Mouse (Mus musculus) embryonic facial prominence, embryonic 12.5 days (tissue): ENCODE measurements around the gene Ptges3. TPM values are rescaled to one million over a fixed set of nuclear protein-coding genes. Genes with fewer than 3 reads are reported as not detected.
"Not testable (repeated sequence)": the region's sequence is repeated elsewhere in the genome, so short reads cannot be mapped to it uniquely, and the experiment has no call there.

Source experiments
- ATAC-seq: fragments of 200-750 bp; cut with Nextera tagmentation; 2 replicates; pipeline ENCODE4 v1.8.0; 2017; ENCODE audit not compliant: insufficient number of reproducible peaks, insufficient read depth, low FRiP score, low TSS enrichment
- H3K27ac ChIP-seq: fragments of 300-500 bp; sonication (generic); 2 replicates; pipeline ENCODE4 v1.5.1; 2016; ENCODE audit warnings: mild to moderate bottlenecking
- H3K27me3 ChIP-seq: fragments of 300-500 bp; sonication (generic); 2 replicates; pipeline ENCODE4 v1.6.1; 2016; ENCODE audit warnings: mild to moderate bottlenecking, moderate library complexity
- H3K36me3 ChIP-seq: fragments of 300-500 bp; sonication (generic); 2 replicates; pipeline ENCODE4 v1.6.1; 2016; ENCODE audit warnings: mild to moderate bottlenecking
- H3K4me1 ChIP-seq: fragments of 300-500 bp; sonication (generic); 2 replicates; pipeline ENCODE4 v1.6.1; 2016
- H3K4me2 ChIP-seq: fragments of 300-500 bp; sonication (generic); replicated peaks from 2 replicates; pipeline ENCODE4 v1.6.1; 2016; ENCODE audit warnings: mild to moderate bottlenecking, moderate library complexity
- H3K4me3 ChIP-seq: fragments of 300-500 bp; sonication (generic); 2 replicates; pipeline ENCODE4 v1.5.1; 2016; ENCODE audit warnings: mild to moderate bottlenecking
- H3K9ac ChIP-seq: fragments of 300-500 bp; sonication (generic); 2 replicates; pipeline ENCODE4 v1.6.1; 2016; ENCODE audit warnings: mild to moderate bottlenecking, moderate library complexity
- H3K9me3 ChIP-seq: fragments of 300-500 bp; sonication (generic); 2 replicates; pipeline ENCODE4 v1.6.1; 2016; ENCODE audit warnings: mild to moderate bottlenecking, moderate library complexity
- WGBS: fragments of 180-500 bp; shearing (Covaris S2); methylation state at CpG from one replicate; pipeline ENCODE4 v1.1.7; 2016; 5-methylcytosine and 5-hydroxymethylcytosine counted together
- polyA plus RNA-seq: library from polyadenylated mRNA; unstranded; fragments of >200 nt; fragmentation: Nextera tagmentation; extraction: Ambion mirVana; gene quantifications from 2 replicates; pipeline ENCODE4 v1.2.1, GENCODE M21; 2016

Gene Ptges3
- polyA plus RNA-seq, 1 experiment from 2014 or later: 578 TPM

DNA sequence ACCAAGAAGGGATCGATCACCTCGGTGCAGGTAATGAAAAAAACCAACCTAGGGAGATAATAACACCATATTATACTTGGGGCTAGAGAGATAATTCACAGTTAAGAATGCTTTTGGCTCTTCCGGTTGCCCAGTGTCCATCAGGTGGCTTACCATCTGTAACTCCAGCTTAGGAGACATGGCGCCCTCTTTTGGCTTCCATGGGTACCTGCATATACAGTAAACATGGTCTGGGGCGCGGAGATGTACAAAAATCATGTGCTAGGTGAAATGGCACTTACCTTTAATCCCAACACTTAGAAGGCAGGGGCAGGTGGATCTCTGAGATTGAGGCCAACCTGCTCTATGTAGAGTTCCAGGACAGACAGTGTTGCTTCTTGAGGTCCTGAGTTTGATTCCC is 27.6 kb downstream of the Ptges3 start:
- Histone ChIP-seq H3K36me3 (peaks cover 63% of the 10 kb centered on the region), H3K4me1 (peaks cover 23% of the 10 kb centered on the region), H3K4me3 (no peak overlapping the region), H3K4me2 (no peak overlapping the region), H3K9ac (no peak overlapping the region), H3K27ac (no peak overlapping the region), H3K27me3 (no peaks in the 10 kb centered on the region), H3K9me3 (no peaks in the 10 kb centered on the region)
- no peak for ATAC-seq
- 79% methylated on average over 6 of the region's 6 CpGs for WGBS

DNA sequence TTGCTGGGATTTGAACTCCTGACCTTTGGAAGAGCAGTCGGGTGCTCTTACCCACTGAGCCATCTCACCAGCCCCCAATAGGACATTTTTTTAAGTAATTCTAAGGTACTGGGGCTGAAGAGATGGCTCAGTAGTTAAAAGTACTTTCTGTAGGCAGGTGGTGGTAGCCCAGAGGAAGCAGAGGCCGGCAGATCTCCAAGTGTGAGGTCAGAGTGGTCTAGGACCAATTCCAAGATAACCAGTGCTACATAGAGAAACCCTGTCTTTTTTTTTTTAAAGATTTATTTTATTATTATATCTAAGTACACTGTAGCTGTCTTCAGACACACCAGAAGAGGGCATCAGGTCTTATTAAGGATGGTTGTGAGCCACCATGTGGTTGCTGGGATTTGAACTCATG is 28.5 kb downstream of the Ptges3 start:
- not testable (repeated sequence) for H3K4me3 ChIP-seq, H3K4me2 ChIP-seq, H3K27ac ChIP-seq, ATAC-seq, H3K27me3 ChIP-seq, H3K9ac ChIP-seq, H3K9me3 ChIP-seq
- Histone ChIP-seq H3K36me3 (peaks cover 63% of the 10 kb centered on the region), H3K4me1 (peaks cover 27% of the 10 kb centered on the region)
- 78% methylated on average over 2 of the region's 2 CpGs for WGBS

DNA sequence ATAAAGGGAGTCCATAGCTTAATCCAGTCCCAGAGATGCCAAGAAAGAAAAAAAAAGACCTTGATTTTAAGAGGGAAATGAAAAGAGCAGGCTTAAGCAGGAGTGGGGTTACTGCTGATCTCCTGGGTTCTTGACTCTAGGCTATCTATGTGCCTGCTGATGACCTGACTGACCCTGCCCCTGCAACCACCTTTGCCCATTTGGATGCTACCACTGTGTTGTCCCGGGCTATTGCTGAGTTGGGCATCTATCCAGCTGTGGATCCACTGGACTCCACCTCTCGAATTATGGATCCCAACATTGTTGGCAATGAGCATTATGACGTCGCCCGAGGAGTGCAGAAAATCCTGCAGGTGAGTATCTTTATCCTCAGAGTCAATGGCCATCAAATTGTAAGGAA is 29.4 kb downstream of the Ptges3 start:
- 93% methylated on average over 5 of the region's 5 CpGs for WGBS
- ATAC-seq: no peak
- H3K4me1 ChIP-seq: peaks cover 29% of the 10 kb centered on the region
- no peak overlapping the region for H3K9ac ChIP-seq
- no peak overlapping the region for H3K27ac ChIP-seq
- peaks cover 63% of the 10 kb centered on the region for H3K36me3 ChIP-seq
- no peak overlapping the region for H3K4me2 ChIP-seq
- no peaks in the 10 kb centered on the region for H3K9me3 ChIP-seq
- no peak overlapping the region for H3K4me3 ChIP-seq
- no peaks in the 10 kb centered on the region for H3K27me3 ChIP-seq

DNA sequence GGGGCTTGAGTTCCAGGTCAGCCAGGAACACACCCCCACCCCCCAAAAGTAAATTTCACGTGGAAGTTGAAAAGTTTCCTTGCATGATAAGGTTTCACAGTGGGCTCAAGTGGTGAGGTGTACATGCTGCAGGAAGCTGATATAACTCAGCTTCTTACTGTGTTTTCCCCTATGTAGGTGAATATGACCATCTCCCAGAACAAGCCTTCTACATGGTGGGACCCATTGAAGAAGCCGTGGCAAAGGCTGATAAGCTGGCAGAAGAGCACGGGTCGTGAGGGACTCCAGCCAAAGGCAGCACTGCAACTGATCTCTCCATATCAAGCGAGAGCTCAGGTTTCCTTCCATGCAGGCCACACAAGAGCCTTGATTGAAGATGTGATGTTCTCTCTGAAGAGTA is 31.1 kb downstream of the Ptges3 start:
- ATAC-seq: no peak
- H3K4me2 ChIP-seq: no peak overlapping the region
- no peak overlapping the region for H3K9ac ChIP-seq
- H3K9me3 ChIP-seq: no peaks in the 10 kb centered on the region
- H3K36me3 ChIP-seq: peaks cover 57% of the 10 kb centered on the region
- H3K4me1 ChIP-seq: peaks cover 39% of the 10 kb centered on the region
- no peaks in the 10 kb centered on the region for H3K27me3 ChIP-seq
- H3K27ac ChIP-seq: no peak overlapping the region
- WGBS: 73% methylated on average over 5 of the region's 5 CpGs
- no peak overlapping the region for H3K4me3 ChIP-seq

DNA sequence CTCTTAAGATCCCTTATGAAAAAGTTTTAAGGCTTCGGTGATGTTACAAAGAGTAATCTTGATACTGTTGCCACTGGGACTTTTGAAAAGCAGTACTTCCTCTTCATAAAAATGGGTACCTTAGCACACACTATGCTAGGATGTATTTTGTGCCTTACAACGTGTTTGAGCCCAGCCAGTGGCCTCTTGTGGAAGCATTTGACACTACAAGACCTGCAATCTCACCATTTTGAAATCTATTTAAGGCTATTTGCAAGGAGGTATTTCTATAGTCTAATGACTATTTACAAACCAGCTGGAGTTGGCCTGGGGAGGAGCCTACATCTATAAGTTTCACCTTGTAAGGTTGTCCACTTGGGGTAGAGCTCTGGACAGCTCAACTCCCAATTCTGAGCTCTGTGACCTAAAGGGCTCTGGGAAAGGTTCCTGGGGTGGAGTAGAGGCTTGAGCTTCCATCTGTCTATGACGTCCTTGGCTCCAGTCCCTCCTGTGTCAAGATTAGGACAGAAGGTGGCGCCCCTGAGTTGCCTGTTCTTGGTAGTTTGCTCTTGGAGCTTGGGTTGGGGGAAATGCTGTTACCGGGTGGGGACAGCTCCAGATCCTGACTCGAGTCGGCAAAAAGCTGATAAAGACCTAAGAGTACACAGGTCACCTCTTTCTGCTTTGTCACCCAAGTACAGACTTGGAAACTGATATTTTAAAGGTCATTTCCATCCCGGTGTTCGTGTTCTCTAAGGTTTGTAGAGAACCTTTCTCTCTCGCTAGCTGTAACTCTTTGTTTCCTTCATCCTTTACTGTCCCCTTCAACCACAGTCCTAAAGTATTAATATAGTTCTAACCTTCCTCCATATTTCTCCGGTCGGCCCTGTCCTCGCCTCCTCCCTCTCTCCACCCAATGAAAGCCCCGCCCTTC is 32.2 kb downstream of the Ptges3 start:
- ATAC-seq: peak; percentile 11; the same call in 1 of the 2 replicates
- Histone ChIP-seq H3K27me3 (no peaks in the 10 kb centered on the region), H3K9me3 (no peaks in the 10 kb centered on the region), H3K4me2 (peak overlapping the region; percentile 91), H3K4me3 (peak overlapping the region; percentile 86), H3K4me1 (peaks cover 40% of the 10 kb centered on the region), H3K9ac (peak overlapping the region; percentile 75; the same call in 1 of the 2 replicates), H3K27ac (peak overlapping the region; percentile 60), H3K36me3 (peaks cover 47% of the 10 kb centered on the region)
- 8% methylated on average over 14 of the region's 14 CpGs for WGBS

DNA sequence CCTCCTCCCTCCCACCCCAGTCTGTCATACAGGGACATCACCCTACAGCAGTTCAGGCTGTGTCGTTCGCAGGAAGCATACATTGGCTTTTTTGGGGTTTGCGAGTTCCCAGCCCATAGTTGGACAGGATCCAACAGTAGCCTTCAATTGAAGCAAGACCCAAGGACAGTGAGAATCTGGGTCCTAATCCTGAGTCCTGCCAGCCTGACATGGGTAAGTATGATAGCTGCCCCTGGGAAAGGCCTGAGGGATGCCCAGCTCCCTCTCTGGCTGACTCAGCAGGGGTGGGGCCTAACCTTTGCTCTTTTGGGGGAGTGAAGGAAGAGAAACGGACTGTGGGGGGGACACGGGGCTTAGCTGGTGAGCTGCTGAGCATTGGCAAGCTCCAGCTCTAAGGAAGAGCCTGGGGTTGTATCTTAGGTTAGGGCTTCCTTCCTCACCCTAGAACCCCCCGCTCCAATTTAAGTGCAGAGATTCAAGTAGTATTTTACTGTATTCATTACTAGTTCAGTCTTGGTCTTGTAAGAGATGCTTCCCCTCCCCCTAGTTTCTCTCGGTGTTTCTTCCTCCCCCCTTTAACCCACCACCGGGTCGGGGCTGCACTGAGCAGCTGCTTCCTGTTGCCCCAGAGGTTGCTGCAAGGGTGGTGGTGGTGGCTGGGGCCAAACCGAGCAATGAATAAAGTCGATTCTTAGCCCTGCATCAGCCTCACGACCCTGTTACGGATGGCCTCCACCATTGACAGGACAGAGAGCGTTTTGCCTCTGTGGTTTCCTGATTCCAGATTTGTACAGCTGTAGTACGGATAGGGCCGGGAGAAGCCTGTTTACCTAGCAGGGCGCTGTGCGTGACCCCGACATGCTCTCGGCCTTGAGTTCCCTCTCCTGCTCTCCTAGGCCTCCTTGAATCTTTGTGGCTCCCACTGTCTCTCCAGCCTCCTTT is 33.1 kb downstream of the Ptges3 start, which contains the start of gene Baz2a:
Gene Baz2a (plus strand): TSS at position 14 of the 942 bp plus-strand sequence.
- Histone ChIP-seq H3K9me3 (no peaks in the 10 kb centered on the region), H3K9ac (peak within 1 kb of the TSS; percentile 75), H3K4me3 (peak within 1 kb of the TSS; percentile 86), H3K4me1 (peaks cover 43% of the 10 kb centered on the region), H3K27ac (peak within 1 kb of the TSS; percentile 91), H3K36me3 (peaks cover 37% of the 10 kb centered on the region), H3K4me2 (peak within 1 kb of the TSS; percentile 91), H3K27me3 (no peaks in the 10 kb centered on the region)
- 1% methylated on average over 20 of the region's 20 CpGs for WGBS
- ATAC-seq: no peak

DNA sequence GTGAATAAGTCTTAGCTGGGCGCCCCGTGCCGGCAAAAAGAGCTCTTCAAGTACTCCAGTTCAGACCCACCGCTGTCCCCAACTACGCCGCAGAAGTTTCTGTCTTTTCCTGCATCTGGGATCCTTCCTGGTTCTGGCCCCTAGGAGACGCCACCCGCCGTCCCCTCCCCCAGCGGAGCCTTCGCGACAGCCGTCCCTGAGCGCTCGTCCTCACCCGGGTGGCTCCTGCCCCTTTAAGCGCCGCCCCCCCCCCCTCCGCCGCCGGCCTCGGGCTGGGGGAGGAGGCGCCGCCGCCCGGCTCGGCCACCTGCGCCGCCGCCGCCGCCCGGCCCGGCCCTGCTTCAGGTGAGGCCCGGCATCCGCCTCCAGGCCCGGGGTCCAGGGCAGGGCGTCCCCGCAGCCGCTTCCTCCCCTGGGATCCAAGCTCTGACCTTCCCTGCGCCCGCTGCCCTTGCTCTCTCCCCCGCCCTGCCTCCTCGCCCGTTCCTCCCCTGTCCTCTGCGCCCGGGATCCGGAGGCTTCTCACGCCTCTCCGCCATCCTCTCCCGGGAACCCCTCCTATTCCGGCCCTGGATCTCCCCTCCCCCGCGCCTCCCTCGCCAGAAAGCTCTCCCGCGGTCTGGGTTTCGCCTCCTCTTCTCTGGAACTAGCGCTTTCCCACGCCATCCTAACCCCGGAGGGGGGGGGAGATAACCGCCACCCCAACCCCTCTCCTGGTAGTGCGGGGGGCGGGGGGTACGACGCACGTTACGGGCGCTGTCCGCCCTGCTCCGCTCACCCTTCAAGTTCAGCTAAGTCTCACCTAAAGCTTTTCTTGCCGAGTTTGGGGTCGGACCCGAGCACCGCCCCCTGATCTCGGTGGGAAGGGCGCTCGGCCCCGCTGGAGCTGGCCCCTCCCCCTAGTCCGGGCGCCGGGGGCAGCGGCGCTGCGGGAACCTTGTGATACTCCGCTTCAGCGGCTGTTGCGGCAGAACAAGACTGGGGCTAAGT is 34.0 kb downstream of the Ptges3 start:
- no peaks in the 10 kb centered on the region for H3K9me3 ChIP-seq
- peak overlapping the region; percentile 91 for H3K4me2 ChIP-seq
- peak overlapping the region; percentile 86 for H3K4me3 ChIP-seq
- H3K27me3 ChIP-seq: no peaks in the 10 kb centered on the region
- peak overlapping the region; percentile 75 for H3K9ac ChIP-seq
- peaks cover 29% of the 10 kb centered on the region for H3K36me3 ChIP-seq
- ATAC-seq: 0 out of 2 replicates have a peak, but pooled peaks have one; percentile 17
- WGBS: under 1% methylated on average over 74 of the region's 88 CpGs
- peak overlapping the region; percentile 91 for H3K27ac ChIP-seq
- peaks cover 43% of the 10 kb centered on the region for H3K4me1 ChIP-seq

DNA sequence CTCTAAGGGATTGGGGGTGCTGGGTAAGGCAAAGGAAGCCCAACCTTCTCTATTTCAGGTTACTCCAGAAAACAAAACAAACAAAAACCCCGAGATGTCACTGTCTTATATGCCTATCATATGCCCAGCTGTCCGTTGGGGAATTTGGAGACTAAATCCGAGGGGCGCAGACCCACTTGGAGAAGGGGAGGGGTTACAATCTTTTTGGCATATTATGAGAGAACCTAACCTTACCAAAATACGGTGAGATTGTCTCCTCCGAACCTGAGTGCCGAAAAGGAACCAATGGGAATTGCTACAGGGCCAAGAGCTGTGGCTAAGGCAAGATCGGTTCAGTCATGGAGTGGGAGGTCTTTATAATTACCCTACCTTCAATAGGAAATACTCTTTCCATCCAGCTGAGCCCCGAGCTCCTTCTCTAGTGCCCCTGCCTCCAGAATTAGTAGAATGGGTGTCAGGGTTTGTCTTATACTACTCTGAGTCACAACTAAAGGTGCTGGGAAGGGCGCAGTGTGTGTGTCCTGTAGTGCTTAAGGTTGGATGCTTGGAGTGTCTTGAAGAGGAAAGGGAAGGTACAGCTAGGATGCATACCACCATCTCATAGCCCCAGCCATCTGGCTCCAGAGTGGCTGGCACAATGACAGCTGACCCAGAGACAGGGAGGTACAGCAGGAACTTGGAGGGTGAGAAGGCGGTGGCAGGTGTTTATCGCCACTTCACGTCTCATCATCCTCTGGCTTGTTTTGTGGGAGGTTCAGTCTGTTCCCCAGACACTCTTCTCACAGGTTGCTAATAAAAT is 34.9 kb downstream of the Ptges3 start:
- H3K4me2 ChIP-seq: peak overlapping the region; percentile 91
- H3K27ac ChIP-seq: peak overlapping the region; percentile 91
- WGBS: 27% methylated on average over 13 of the region's 13 CpGs
- H3K4me3 ChIP-seq: peak overlapping the region; percentile 86
- no peaks in the 10 kb centered on the region for H3K9me3 ChIP-seq
- H3K4me1 ChIP-seq: peaks cover 50% of the 10 kb centered on the region
- no peaks in the 10 kb centered on the region for H3K27me3 ChIP-seq
- peaks cover 20% of the 10 kb centered on the region for H3K36me3 ChIP-seq
- H3K9ac ChIP-seq: peak overlapping the region; percentile 75; the same call in 1 of the 2 replicates
- no peak for ATAC-seq

DNA sequence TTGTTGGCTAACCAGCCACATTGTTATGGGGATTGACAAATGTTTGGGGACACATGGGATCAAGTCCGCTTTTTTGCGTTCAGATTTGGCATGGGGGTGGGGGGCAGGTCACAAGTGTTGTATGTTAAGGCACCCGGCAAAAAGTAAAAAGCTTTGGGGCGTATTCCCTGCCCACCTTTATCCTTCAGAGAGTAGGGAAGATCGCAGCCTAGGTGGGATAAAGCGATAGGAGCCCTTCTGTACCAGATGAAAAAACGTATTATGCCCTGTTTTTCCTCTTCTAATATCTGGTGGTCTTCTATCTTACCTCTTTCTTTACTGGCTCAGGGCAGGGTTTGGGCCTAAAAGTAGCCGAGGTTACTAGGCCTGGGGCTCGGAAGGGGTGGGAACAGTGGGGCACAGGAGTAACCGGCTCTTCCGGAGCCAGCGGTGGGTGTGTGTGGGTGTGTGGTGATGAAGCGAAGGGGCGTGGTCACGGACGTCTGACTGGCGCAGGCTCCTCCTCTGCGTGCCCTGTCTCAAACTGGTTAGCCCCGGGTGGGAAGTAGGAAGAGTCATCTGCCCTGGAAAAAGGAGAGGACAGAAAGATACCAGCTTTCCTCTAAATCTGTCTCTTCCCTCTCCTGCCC is 35.7 kb downstream of the Ptges3 start:
- H3K27ac ChIP-seq: peak overlapping the region; percentile 58; the same call in 1 of the 2 replicates

More for the DNA sequence above, 35.7 kb downstream of the Ptges3 start:
- no peaks in the 10 kb centered on the region for H3K9me3 ChIP-seq
- ATAC-seq: peak; percentile 38; the same call in 1 of the 2 replicates
- H3K27me3 ChIP-seq: no peaks in the 10 kb centered on the region
- no peak overlapping the region for H3K9ac ChIP-seq
- peak overlapping the region; percentile 91 for H3K4me2 ChIP-seq
- H3K36me3 ChIP-seq: peaks cover 12% of the 10 kb centered on the region
- H3K4me1 ChIP-seq: peaks cover 50% of the 10 kb centered on the region
- 11% methylated on average over 19 of the region's 19 CpGs for WGBS
- peak overlapping the region; percentile 22 for H3K4me3 ChIP-seq
